Mouse (Mus musculus) kidney, postnatal 0 days (tissue): Measurements from ENCODE around the gene Arf4. TPM values are rescaled to one million over a fixed set of nuclear protein-coding genes. Genes with fewer than 3 reads are reported as not detected.
A peak's percentile ranks its signal among the peaks of the same experiment; 100 is the strongest.

Experiments used
- ATAC-seq: fragments of 200-750 bp; cut with Nextera tagmentation; replicated peaks from 2 replicates; pipeline ENCODE4 v1.8.0; 2017; ENCODE audit warnings: low read depth, moderate number of reproducible peaks, moderate TSS enrichment, moderate library complexity; ENCODE audit not compliant: low FRiP score
- DNase-seq: peaks from one replicate; pipeline ENCODE4 v3.0.0-alpha.2; 2016; ENCODE audit warnings: low spot score
- H3K27ac ChIP-seq: fragments of 300-500 bp; sonication (generic); 2 replicates; pipeline ENCODE4 v1.5.1; 2014; ENCODE audit warnings: mild to moderate bottlenecking
- H3K27me3 ChIP-seq: fragments of 300-500 bp; sonication (generic); 2 replicates; pipeline ENCODE4 v1.6.1; 2014; ENCODE audit warnings: low read length, mixed read lengths; ENCODE audit not compliant: insufficient read depth
- H3K36me3 ChIP-seq: fragments of 300-500 bp; sonication (generic); 2 replicates; pipeline ENCODE4 v1.6.1; 2014; ENCODE audit warnings: low read length, mixed read lengths; ENCODE audit not compliant: insufficient read depth
- H3K4me1 ChIP-seq: fragments of 300-500 bp; sonication (generic); replicated peaks from 2 replicates; pipeline ENCODE4 v1.6.1; 2014; ENCODE audit warnings: antibody characterized with exemption, low read length, mixed read lengths; ENCODE audit not compliant: insufficient read depth
- H3K4me2 ChIP-seq: fragments of 300-500 bp; sonication (generic); 2 replicates; pipeline ENCODE4 v1.6.1; 2014; ENCODE audit warnings: mild to moderate bottlenecking, low read length, moderate library complexity, mixed read lengths
- H3K4me3 ChIP-seq: fragments of 300-500 bp; sonication (generic); replicated peaks from 2 replicates; pipeline ENCODE4 v1.5.1; 2014; ENCODE audit warnings: low read depth, low read length
- H3K9ac ChIP-seq: fragments of 300-500 bp; sonication (generic); 2 replicates; pipeline ENCODE4 v1.6.1; 2014; ENCODE audit warnings: low read depth, low read length
- H3K9me3 ChIP-seq: fragments of 300-500 bp; sonication (generic); replicated peaks from 2 replicates; pipeline ENCODE4 v1.6.1; 2016; ENCODE audit warnings: low read length, inconsistent platforms, mixed read lengths
- CTCF ChIP-seq: IDR thresholded peaks from 2 replicates; pipeline ENCODE4 v1.5.1; 2016; ENCODE audit warnings: antibody characterized with exemption, low read depth, mild to moderate bottlenecking, moderate library complexity
- WGBS: fragments of 180-500 bp; shearing (Covaris S2); extraction: QIAGEN DNeasy Blood & Tissue Kit; methylation state at CpG from one replicate; pipeline ENCODE4 v1.1.7; 2014; 5-methylcytosine and 5-hydroxymethylcytosine counted together
- polyA plus RNA-seq: library from polyadenylated mRNA; unstranded; fragments of >200 nt; fragmentation: Nextera tagmentation; extraction: Ambion mirVana; gene quantifications from 2 replicates; pipeline ENCODE4 v1.2.1, GENCODE M21; 2015

Arf4 gene
- 519 and 548 TPM in 2 replicates for polyA plus RNA-seq

DNA sequence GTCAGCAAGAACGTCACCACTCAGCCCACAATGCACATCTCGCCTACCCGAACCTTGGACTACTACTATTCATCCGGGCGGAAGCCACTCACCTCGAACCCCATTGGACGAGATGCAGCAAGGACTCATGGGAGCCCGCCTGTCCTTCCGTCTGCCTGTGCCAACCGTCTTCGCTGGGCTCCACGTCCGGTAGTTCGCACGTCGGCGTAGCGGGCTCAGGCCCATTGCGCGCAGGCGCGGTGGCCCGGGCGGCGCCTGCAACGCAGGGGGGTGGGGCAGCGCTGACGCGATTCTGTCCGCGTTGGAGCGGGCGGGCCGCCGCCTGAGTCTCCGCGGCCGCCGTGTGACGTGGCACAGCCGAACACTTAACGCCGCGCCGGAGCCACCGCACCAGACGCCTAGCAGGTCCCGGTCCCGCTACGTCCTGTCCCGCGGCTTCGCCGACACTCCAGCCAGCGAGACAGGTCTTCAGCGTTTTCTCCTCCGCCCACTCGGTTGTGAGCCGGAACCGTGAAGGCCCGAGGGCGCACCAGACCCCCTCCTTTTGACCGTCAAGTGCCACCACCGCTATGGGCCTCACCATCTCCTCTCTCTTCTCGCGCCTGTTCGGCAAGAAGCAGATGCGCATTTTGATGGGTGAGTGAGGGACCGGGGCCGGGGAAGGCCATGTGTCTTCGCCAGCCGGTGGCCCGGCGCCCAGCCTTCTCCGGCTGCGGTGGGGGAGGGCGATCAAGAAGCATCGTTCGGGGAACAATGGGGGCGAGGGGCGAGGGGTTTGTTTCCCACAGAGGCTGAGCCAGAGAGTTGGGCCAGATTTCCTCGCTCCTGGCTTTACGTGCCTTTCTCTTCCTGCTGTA is at the start of gene Arf4:
TSS of gene Arf4 (plus strand) at position 224 of the 857 bp plus-strand sequence.
- under 1% methylated on average over 80 of the region's 83 CpGs for WGBS
- Histone ChIP-seq H3K27ac (peak within 1 kb of the TSS; percentile 97), H3K9ac (peak within 1 kb of the TSS; percentile 97), H3K27me3 (no peaks in the 10 kb centered on the region), H3K9me3 (no peaks in the 10 kb centered on the region), H3K36me3 (no peaks in the 10 kb centered on the region), H3K4me2 (peak within 1 kb of the TSS; percentile 75), H3K4me3 (peak within 1 kb of the TSS; percentile 99), H3K4me1 (peaks cover 5% of the 10 kb centered on the region; the same call in 1 of the 2 replicates)
- no peak for TF ChIP-seq CTCF
- ATAC-seq (peak; percentile 98), DNase-seq (peak; percentile 99)

DNA sequence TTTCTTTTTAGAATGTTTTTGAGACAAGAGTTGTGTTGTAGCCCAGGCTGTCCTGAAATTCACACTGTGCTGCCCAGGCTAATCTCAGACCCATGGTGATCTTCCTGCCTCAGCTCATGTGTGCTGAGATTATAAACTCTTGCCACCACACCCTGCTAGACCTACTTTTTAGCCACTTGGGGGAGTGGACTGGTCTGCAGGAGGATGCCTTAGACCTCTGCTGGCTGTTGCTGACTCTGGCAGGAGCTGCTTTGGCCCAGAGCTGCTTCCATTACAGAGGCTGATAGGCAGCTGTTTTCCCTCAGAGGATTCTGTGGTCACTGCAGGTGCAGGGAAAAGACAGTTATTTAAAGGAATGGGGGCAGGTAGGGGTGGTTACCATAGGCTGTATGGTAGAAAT is 46.5 kb upstream of the Arf4 start:
- no peak for DNase-seq

DNA sequence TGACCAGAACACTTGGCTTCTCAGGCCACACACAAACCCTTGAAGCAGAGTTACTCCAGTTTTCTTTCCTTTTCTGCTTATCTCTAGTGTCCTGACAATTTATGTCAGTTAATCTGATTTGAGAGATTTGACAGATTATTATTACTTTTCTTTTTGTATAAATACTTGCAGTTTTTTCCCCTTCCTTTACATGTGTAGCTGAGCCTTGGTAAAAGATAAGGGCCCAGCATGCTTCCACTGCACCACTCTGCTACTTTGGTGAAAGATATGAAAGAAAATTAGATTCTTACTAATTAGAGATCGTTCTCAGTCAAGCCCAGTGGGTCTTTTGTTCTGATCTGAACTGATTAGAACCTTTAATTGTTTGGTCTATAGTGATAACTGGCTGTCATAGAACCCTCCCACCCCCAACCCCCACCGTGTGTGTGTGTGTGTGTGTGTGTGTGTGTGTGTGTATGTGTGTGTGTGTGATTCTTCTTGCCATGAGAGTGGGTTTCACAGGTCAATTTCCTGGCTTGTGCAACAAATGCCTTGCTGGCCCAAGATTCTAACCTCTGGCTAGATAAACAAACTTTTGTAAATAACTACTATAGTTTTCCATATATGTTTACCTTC is 44.5 kb upstream of the Arf4 start:
- H3K4me2 ChIP-seq: no peak overlapping the region
- DNase-seq: no peak
- no peak overlapping the region for H3K27ac ChIP-seq
- no peaks in the 10 kb centered on the region for H3K27me3 ChIP-seq
- H3K4me1 ChIP-seq: no peaks in the 10 kb centered on the region
- H3K36me3 ChIP-seq: 0 out of 2 replicates have a peak, but pooled peaks cover 8% of the 10 kb centered on the region
- 83% methylated on average over 2 of the region's 2 CpGs for WGBS
- H3K9me3 ChIP-seq: no peaks in the 10 kb centered on the region
- no peak for TF ChIP-seq CTCF
- no peak for ATAC-seq
- no peak overlapping the region for H3K4me3 ChIP-seq
- no peak overlapping the region for H3K9ac ChIP-seq

More for the DNA sequence above, 46.5 kb upstream of the Arf4 start:
- no peaks in the 10 kb centered on the region for H3K9me3 ChIP-seq
- no peaks in the 10 kb centered on the region for H3K4me1 ChIP-seq
- H3K27me3 ChIP-seq: no peaks in the 10 kb centered on the region
- no peak overlapping the region for H3K4me3 ChIP-seq
- TF ChIP-seq CTCF: peak; percentile 34; the same call in 1 of the 2 replicates
- H3K9ac ChIP-seq: no peak overlapping the region
- H3K4me2 ChIP-seq: no peak overlapping the region
- ATAC-seq: no peak
- no peak overlapping the region for H3K27ac ChIP-seq
- H3K36me3 ChIP-seq: 0 out of 2 replicates have a peak, but pooled peaks cover 3% of the 10 kb centered on the region

DNA sequence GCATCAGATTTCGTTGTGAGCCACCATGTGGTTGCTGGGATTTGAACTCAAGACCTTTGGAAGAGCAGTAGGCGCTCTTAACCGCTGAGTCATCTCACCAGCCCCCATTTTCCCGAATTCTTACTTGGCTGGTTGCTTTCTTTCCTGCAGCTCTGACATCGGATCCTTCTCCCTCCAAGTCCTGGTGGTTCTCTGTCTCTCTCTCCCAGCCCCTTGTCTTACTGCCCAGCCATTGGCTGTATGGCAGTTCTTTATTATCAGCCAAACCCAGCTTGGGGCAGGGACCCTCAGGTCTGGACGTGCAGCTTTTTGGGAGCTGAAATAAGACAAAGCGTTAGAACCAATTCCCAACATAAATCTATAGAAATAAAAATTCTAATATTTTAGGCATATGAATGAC is 42.7 kb upstream of the Arf4 start:
- TF ChIP-seq CTCF: no peak
- Histone ChIP-seq H3K27ac (no peak overlapping the region), H3K9ac (no peak overlapping the region), H3K4me2 (no peak overlapping the region), H3K4me1 (no peaks in the 10 kb centered on the region), H3K36me3 (0 out of 2 replicates have a peak, but pooled peaks cover 8% of the 10 kb centered on the region), H3K9me3 (no peaks in the 10 kb centered on the region), H3K4me3 (no peak overlapping the region), H3K27me3 (no peaks in the 10 kb centered on the region)
- 80% methylated on average over 7 of the region's 7 CpGs for WGBS
- ATAC-seq: no peak
- no peak for DNase-seq

DNA sequence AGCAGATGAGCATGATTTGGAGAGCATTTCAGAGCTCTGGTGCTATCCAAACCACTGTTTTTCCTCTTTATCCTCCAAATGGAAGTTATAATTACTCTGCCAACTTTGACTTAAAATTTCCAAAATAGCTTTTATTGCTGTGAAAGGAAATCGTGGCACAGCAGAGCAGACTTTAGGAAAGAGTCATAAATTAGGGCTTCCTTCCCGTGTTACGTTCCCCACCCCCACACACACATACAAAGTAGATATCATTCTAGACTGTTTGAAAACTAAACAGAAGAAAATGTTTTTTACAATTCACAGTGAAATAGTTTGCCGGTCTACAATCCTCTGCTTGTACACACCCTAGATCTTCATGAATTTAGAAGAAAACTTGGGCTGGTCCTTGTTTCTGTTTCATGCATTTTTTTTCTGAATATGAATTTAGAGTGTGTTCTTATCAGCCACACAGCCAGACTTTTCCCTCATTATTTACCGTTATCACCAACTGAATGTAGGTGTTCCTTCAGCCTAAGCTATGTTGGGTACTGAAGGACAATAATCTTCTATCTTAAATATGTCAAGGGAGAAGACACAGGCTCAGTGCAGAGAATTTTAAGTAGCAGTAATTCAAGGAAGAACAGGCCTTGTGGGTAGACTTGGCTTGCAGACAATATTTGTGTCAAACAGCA is 42.0 kb upstream of the Arf4 start:
- no peak for ATAC-seq
- peak; percentile 42 for DNase-seq
- H3K4me2 ChIP-seq: no peak overlapping the region
- peak overlapping the region; percentile 44 for H3K27ac ChIP-seq
- no peak overlapping the region for H3K9ac ChIP-seq
- H3K36me3 ChIP-seq: 0 out of 2 replicates have a peak, but pooled peaks cover 8% of the 10 kb centered on the region
- 40% methylated on average over 5 of the region's 5 CpGs for WGBS
- H3K27me3 ChIP-seq: no peaks in the 10 kb centered on the region
- no peaks in the 10 kb centered on the region for H3K9me3 ChIP-seq
- H3K4me3 ChIP-seq: no peak overlapping the region
- TF ChIP-seq CTCF: no peak
- H3K4me1 ChIP-seq: no peaks in the 10 kb centered on the region

DNA sequence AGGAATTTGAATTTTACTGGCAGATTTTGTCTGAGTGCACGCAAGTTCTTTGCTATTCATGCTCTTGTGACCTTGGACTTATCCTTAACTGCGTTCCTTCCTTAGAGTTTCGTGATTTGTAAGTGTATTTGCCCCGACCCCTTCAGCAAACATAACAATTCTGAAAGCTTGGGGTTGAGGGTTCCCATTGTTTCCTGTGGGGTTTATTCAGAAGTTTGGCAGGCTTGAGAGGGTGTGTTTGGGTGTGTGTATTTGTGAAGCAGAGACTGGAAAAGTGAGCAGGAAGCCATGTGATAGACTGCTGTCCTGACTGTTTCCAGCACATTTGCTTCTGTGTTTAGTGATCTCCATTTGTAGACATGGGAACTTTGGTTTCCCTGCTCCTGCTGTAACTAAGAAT is 32.5 kb upstream of the Arf4 start:
- H3K36me3 ChIP-seq: peaks cover 49% of the 10 kb centered on the region

More for the DNA sequence above, 32.5 kb upstream of the Arf4 start:
- DNase-seq: no peak
- TF ChIP-seq CTCF: no peak
- WGBS: 76% methylated on average over 4 of the region's 4 CpGs
- Histone ChIP-seq H3K9ac (no peak overlapping the region), H3K27me3 (no peaks in the 10 kb centered on the region), H3K27ac (no peak overlapping the region), H3K4me2 (no peak overlapping the region), H3K4me1 (no peaks in the 10 kb centered on the region), H3K4me3 (no peak overlapping the region), H3K9me3 (no peaks in the 10 kb centered on the region)
- ATAC-seq: no peak
